Mouse (Mus musculus): ENCODE measurements around the gene Gm12185.
"Not testable (repeated sequence)": the region's sequence is repeated elsewhere in the genome, so short reads cannot be mapped to it uniquely, and the experiment has no call there.

DNA sequence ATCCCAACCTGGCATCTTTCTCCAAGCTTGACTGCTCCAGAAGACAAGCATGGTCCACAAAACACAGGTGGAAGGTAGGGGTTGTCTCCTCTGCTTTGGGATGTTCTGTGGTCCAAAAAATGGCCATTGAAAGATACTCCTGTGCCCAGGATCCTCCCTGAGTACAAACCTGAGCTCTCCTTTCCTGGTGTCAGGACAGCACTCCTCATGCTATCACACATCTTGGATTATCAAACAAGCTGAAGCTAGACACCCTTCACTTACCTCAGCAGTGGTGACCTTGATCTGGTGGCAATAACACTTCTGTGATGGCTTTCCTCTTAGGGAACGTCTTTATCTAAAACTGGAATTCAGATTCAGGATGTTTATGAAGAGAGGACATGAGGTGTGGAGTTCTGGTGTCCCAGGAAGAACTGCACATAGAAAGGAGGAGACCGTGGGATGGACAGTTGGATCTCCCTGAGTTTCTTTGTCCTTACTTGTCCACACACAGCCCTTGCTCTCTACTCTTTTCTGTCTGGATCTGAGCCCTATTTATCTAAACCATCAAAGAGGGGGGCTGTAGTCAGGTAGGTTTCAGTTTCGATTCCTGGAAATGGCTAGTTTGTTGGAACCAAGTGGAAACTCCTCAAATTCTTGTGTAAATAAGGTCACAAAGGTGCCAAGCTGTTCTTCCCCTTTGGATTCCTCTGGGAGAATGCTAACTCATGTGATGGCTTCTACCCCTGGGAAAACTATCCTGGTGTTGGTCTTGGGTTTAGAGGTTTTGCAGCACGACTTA, at the start of gene Gm12185:
- TF ChIP-seq POLR2A (IDR thresholded peaks at IDR 0.05; ENCODE audit: control insufficient read depth, low read depth, low read length); CTCF (IDR thresholded peaks at IDR 0.05; ENCODE audit: control insufficient read depth, insufficient read depth, insufficient replicate concordance, low read depth, low read length): not testable (repeated sequence)

Data from testis, adult 2 months (tissue).